Mouse (Mus musculus) liver, embryonic 13.5 days (tissue): Measurements from ENCODE around the gene Unc79. TPM values are rescaled to one million over a fixed set of nuclear protein-coding genes. Genes with fewer than 3 reads are reported as not detected.

Experiments
- ATAC-seq: fragments of 200-750 bp; cut with Nextera tagmentation; 2 replicates; pipeline ENCODE4 v1.8.0; 2017; ENCODE audit warnings: low read depth, mild to moderate bottlenecking, moderate number of reproducible peaks, moderate library complexity
- DNase-seq: peaks from one replicate; pipeline ENCODE4 v3.0.0; 2022
- H3K27ac ChIP-seq: fragments of 300-500 bp; sonication (generic); 2 replicates; pipeline ENCODE4 v1.5.1; 2015; ENCODE audit warnings: moderate library complexity, mild to moderate bottlenecking, inconsistent platforms
- H3K27me3 ChIP-seq: fragments of 300-500 bp; sonication (generic); 2 replicates; pipeline ENCODE4 v1.6.1; 2015; ENCODE audit warnings: mild to moderate bottlenecking, inconsistent platforms
- H3K36me3 ChIP-seq: fragments of 300-500 bp; sonication (generic); 2 replicates; pipeline ENCODE4 v1.6.1; 2015; ENCODE audit warnings: mild to moderate bottlenecking, inconsistent platforms
- H3K4me1 ChIP-seq: fragments of 300-500 bp; sonication (generic); replicated peaks from 2 replicates; pipeline ENCODE4 v1.6.1; 2015; ENCODE audit warnings: inconsistent platforms
- H3K4me2 ChIP-seq: fragments of 300-500 bp; sonication (generic); 2 replicates; pipeline ENCODE4 v1.6.1; 2015; ENCODE audit warnings: inconsistent platforms, mild to moderate bottlenecking, moderate library complexity
- H3K4me3 ChIP-seq: fragments of 300-500 bp; sonication (generic); replicated peaks from 2 replicates; pipeline ENCODE4 v1.5.1; 2015; ENCODE audit warnings: mild to moderate bottlenecking, inconsistent platforms
- H3K9ac ChIP-seq: fragments of 300-500 bp; sonication (generic); 2 replicates; pipeline ENCODE4 v1.6.1; 2015; ENCODE audit warnings: mild to moderate bottlenecking, inconsistent platforms
- H3K9me3 ChIP-seq: fragments of 300-500 bp; sonication (generic); replicated peaks from 2 replicates; pipeline ENCODE4 v1.6.1; 2016; ENCODE audit warnings: inconsistent platforms
- WGBS: fragments of 180-500 bp; shearing (Covaris S2); methylation state at CpG from one replicate; pipeline ENCODE4 v1.1.7; 2015; ENCODE audit not compliant: insufficient replicate concordance; 5-methylcytosine and 5-hydroxymethylcytosine counted together
- microRNA-seq: library from miRNA; unstranded; fragments of <30 nt; microRNA quantifications from one replicate; pipeline ENCODE4, GENCODE M21; 2016
- polyA plus RNA-seq: library from polyadenylated mRNA; unstranded; fragments of >200 nt; fragmentation: Nextera tagmentation; extraction: Ambion mirVana; gene quantifications from 2 replicates; pipeline ENCODE4 v1.2.1, GENCODE M21; 2015

Unc79 gene
- polyA plus RNA-seq, 1 experiment from 2014 or later, result 0.08 TPM

- no peaks in the 10 kb centered on the region for H3K4me1 ChIP-seq
- ATAC-seq, result no peak
- H3K4me2 ChIP-seq, result no peak overlapping the region
- no peak overlapping the region for H3K9ac ChIP-seq
- no peak for DNase-seq
- no peaks in the 10 kb centered on the region for H3K9me3 ChIP-seq
- WGBS, result 37% methylated on average over 5 of the region's 5 CpGs
- H3K27ac ChIP-seq, result no peak overlapping the region
- H3K4me3 ChIP-seq, result no peak overlapping the region
- H3K27me3 ChIP-seq, result no peaks in the 10 kb centered on the region
- H3K36me3 ChIP-seq, result no peaks in the 10 kb centered on the region
These were observed 262.4 kb downstream of the Unc79 start for GRCm38 (mm10) chr12:103211078-103211477.

- Histone ChIP-seq H3K27me3 (no peaks in the 10 kb centered on the region), H3K27ac (no peak overlapping the region), H3K4me1 (no peaks in the 10 kb centered on the region), H3K9ac (no peak overlapping the region), H3K4me2 (no peak overlapping the region), H3K9me3 (no peaks in the 10 kb centered on the region), H3K4me3 (no peak overlapping the region), H3K36me3 (no peaks in the 10 kb centered on the region)
- DNase-seq (no peak), ATAC-seq (no peak)
- 59% methylated on average over 2 of the region's 2 CpGs for WGBS
These were observed 264.9 kb downstream of the Unc79 start for GRCm38 (mm10) chr12:103213591-103213990.

GRCm38 (mm10) chr12:103214270-103214669, 265.6 kb downstream of the Unc79 start:
- H3K27ac ChIP-seq, result no peak overlapping the region
- H3K4me3 ChIP-seq, result no peak overlapping the region
- 64% methylated on average over 10 of the region's 10 CpGs for WGBS
- no peaks in the 10 kb centered on the region for H3K9me3 ChIP-seq
- H3K4me1 ChIP-seq, result no peaks in the 10 kb centered on the region
- no peaks in the 10 kb centered on the region for H3K27me3 ChIP-seq
- H3K9ac ChIP-seq, result no peak overlapping the region
- no peaks in the 10 kb centered on the region for H3K36me3 ChIP-seq
- DNase-seq (no peak), ATAC-seq (no peak)
- H3K4me2 ChIP-seq, result no peak overlapping the region

- H3K36me3 ChIP-seq, result no peaks in the 10 kb centered on the region
- H3K9ac ChIP-seq, result no peak overlapping the region
- H3K4me2 ChIP-seq, result no peak overlapping the region
- no peaks in the 10 kb centered on the region for H3K27me3 ChIP-seq
- 69% methylated on average over 2 of the region's 2 CpGs for WGBS
- no peak overlapping the region for H3K27ac ChIP-seq
- H3K9me3 ChIP-seq, result no peaks in the 10 kb centered on the region
- ATAC-seq, result no peak
- no peaks in the 10 kb centered on the region for H3K4me1 ChIP-seq
- no peak overlapping the region for H3K4me3 ChIP-seq
- DNase-seq, result no peak
These were observed 266.1 kb downstream of the Unc79 start for GRCm38 (mm10) chr12:103214797-103215196.

GRCm38 (mm10) chr12:103215877-103216610, 267.4 kb downstream of the Unc79 start:
- Histone ChIP-seq H3K4me2 (no peak overlapping the region), H3K27me3 (no peaks in the 10 kb centered on the region), H3K36me3 (no peaks in the 10 kb centered on the region), H3K27ac (no peak overlapping the region), H3K4me1 (no peaks in the 10 kb centered on the region), H3K9me3 (no peaks in the 10 kb centered on the region), H3K4me3 (no peak overlapping the region), H3K9ac (no peak overlapping the region)
- ATAC-seq (no peak), DNase-seq (no peak)
- WGBS, result 48% methylated on average over 6 of the region's 6 CpGs

- Histone ChIP-seq H3K27ac (no peak overlapping the region), H3K4me1 (no peaks in the 10 kb centered on the region), H3K4me3 (no peak overlapping the region), H3K36me3 (no peaks in the 10 kb centered on the region), H3K27me3 (no peaks in the 10 kb centered on the region), H3K9me3 (no peaks in the 10 kb centered on the region), H3K9ac (no peak overlapping the region), H3K4me2 (no peak overlapping the region)
- no peak for DNase-seq
- ATAC-seq, result no peak
- WGBS, result 73% methylated on average over 9 of the region's 9 CpGs
These were observed 275.0 kb downstream of the Unc79 start for GRCm38 (mm10) chr12:103223671-103224070.

- H3K27me3 ChIP-seq, result no peaks in the 10 kb centered on the region
- ATAC-seq (no peak), DNase-seq (no peak)
- no peak overlapping the region for H3K9ac ChIP-seq
- H3K27ac ChIP-seq, result no peak overlapping the region
- 59% methylated on average over 4 of the region's 4 CpGs for WGBS
- no peaks in the 10 kb centered on the region for H3K4me1 ChIP-seq
- no peak overlapping the region for H3K4me2 ChIP-seq
- no peaks in the 10 kb centered on the region for H3K9me3 ChIP-seq
- H3K36me3 ChIP-seq, result no peaks in the 10 kb centered on the region
- H3K4me3 ChIP-seq, result no peak overlapping the region
These were observed 277.5 kb downstream of the Unc79 start for GRCm38 (mm10) chr12:103226121-103226520.

GRCm38 (mm10) chr12:103229058-103229457, 280.4 kb downstream of the Unc79 start:
- no peaks in the 10 kb centered on the region for H3K36me3 ChIP-seq
- no peak overlapping the region for H3K9ac ChIP-seq
- H3K4me1 ChIP-seq, result no peaks in the 10 kb centered on the region
- no peak for DNase-seq
- H3K27me3 ChIP-seq, result no peaks in the 10 kb centered on the region
- no peak for ATAC-seq
- no peak overlapping the region for H3K27ac ChIP-seq
- 31% methylated on average over 4 of the region's 4 CpGs for WGBS
- H3K4me2 ChIP-seq, result no peak overlapping the region
- no peak overlapping the region for H3K4me3 ChIP-seq
- H3K9me3 ChIP-seq, result no peaks in the 10 kb centered on the region

Small RNA genes within 50 kb of the gene (microRNA-seq; reads per million reads assigned to microRNA genes)
- gene Gm44324, result not detected

Other genes starting within 250 kb of the Unc79 start
- 3.0 and 3.3 TPM in 2 replicates for gene Itpk1, start 243.9 kb upstream of the Unc79 start, polyA plus RNA-seq
- gene Moap1, start 205.2 kb upstream of the Unc79 start, polyA plus RNA-seq, result 8.4 and 9.0 TPM in 2 replicates
- 8.8 and 9.2 TPM in 2 replicates for gene Tmem251, start 205.1 kb upstream of the Unc79 start, polyA plus RNA-seq
- gene Gm28051, start 191.1 kb upstream of the Unc79 start, polyA plus RNA-seq, result not detected in 2 replicates
- gene Gon7, start 191.1 kb upstream of the Unc79 start, polyA plus RNA-seq, result 16.6 and 20.1 TPM in 2 replicates
- 24.7 and 29.0 TPM in 2 replicates for gene Ubr7, start 190.9 kb upstream of the Unc79 start, polyA plus RNA-seq
- 11.0 and 11.3 TPM in 2 replicates for gene Gm20604, start 190.2 kb upstream of the Unc79 start, polyA plus RNA-seq
- gene Btbd7, start 70.4 kb upstream of the Unc79 start, polyA plus RNA-seq, result 4.0 and 4.7 TPM in 2 replicates
- gene Cox8c, start 49.5 kb upstream of the Unc79 start, polyA plus RNA-seq, result not detected in 2 replicates